Mouse (Mus musculus): ENCODE results near the gene Nrxn3.

Nrxn3 gene

GRCm38 (mm10) chr12:89505121-89505764 is 782.6 kb downstream of the Nrxn3 start:
- in situ Hi-C loops (cut with MboI, MseI): loop anchor here (10.0 kb wide), 1 partner anchor 1820 kb away; no protein-coding TSS in a partner anchor

GRCm38 (mm10) chr12:89508970-89509369 is 786.3 kb downstream of the Nrxn3 start:
- in situ Hi-C loops (cut with MboI, MseI): loop anchor here (10.0 kb wide), 1 partner anchor 1816 kb away; no protein-coding TSS in a partner anchor

GRCm38 (mm10) chr12:89513759-89514158 is 791.1 kb downstream of the Nrxn3 start:
- in situ Hi-C loops (cut with MboI, MseI): no loop called here

- in situ Hi-C loops (cut with MboI, MseI): no loop called here
These were observed 793.4 kb downstream of the Nrxn3 start for GRCm38 (mm10) chr12:89516046-89516445.

- in situ Hi-C loops (cut with MboI, MseI): no loop called here
These were observed 808.1 kb downstream of the Nrxn3 start for GRCm38 (mm10) chr12:89530679-89531350.

- in situ Hi-C loops (cut with MboI, MseI): no loop called here
These were observed 828.6 kb downstream of the Nrxn3 start for GRCm38 (mm10) chr12:89551291-89551690.

- in situ Hi-C loops (cut with MboI, MseI): no loop called here
These were observed 830.7 kb downstream of the Nrxn3 start for GRCm38 (mm10) chr12:89553223-89553880.

- in situ Hi-C loops (cut with MboI, MseI): no loop called here
These were observed 831.5 kb downstream of the Nrxn3 start for GRCm38 (mm10) chr12:89554171-89554570.

GRCm38 (mm10) chr12:89554740-89555430 is 832.2 kb downstream of the Nrxn3 start:
- in situ Hi-C loops (cut with MboI, MseI): no loop called here

GRCm38 (mm10) chr12:89558921-89559320 is 836.2 kb downstream of the Nrxn3 start:
- in situ Hi-C loops (cut with MboI, MseI): no loop called here

- in situ Hi-C loops (cut with MboI, MseI): no loop called here
These were observed 839.4 kb downstream of the Nrxn3 start for GRCm38 (mm10) chr12:89561989-89562565.

- in situ Hi-C loops (cut with MboI, MseI): no loop called here
These were observed 846.2 kb downstream of the Nrxn3 start for GRCm38 (mm10) chr12:89568723-89569377.

- in situ Hi-C loops (cut with MboI, MseI): no loop called here
These were observed 869.8 kb downstream of the Nrxn3 start for GRCm38 (mm10) chr12:89592459-89592858.

- in situ Hi-C loops (cut with MboI, MseI): no loop called here
These were observed 891.0 kb downstream of the Nrxn3 start for GRCm38 (mm10) chr12:89613670-89614069.

GRCm38 (mm10) chr12:89625746-89626145 is 903.1 kb downstream of the Nrxn3 start:
- in situ Hi-C loops (cut with MboI, MseI): no loop called here

GRCm38 (mm10) chr12:89640046-89640445 is 917.4 kb downstream of the Nrxn3 start:
- in situ Hi-C loops (cut with MboI, MseI): no loop called here

- in situ Hi-C loops (cut with MboI, MseI): no loop called here
These were observed 918.8 kb downstream of the Nrxn3 start for GRCm38 (mm10) chr12:89641460-89641859.

GRCm38 (mm10) chr12:89653211-89653610 is 930.5 kb downstream of the Nrxn3 start:
- in situ Hi-C loops (cut with MboI, MseI): no loop called here

- in situ Hi-C loops (cut with MboI, MseI): no loop called here
These were observed 938.5 kb downstream of the Nrxn3 start for GRCm38 (mm10) chr12:89661219-89661618.

GRCm38 (mm10) chr12:89668856-89669255 is 946.2 kb downstream of the Nrxn3 start:
- in situ Hi-C loops (cut with MboI, MseI): no loop called here

GRCm38 (mm10) chr12:89672819-89673218 is 950.1 kb downstream of the Nrxn3 start:
- in situ Hi-C loops (cut with MboI, MseI): no loop called here

All from T-helper 2 cell (primary cell).